Mouse (Mus musculus) CD4-positive, CD25-positive, alpha-beta regulatory T cell, adult 4 months (primary cell): ENCODE measurements around the gene Syne3. TPM values are rescaled to one million over a fixed set of nuclear protein-coding genes. Genes with fewer than 3 reads are reported as not detected.

Source experiments
- ATAC-seq: one replicate; pipeline ENCODE4 v1.8.0; 2017
- polyA plus RNA-seq, 2 experiments: library from polyadenylated mRNA; unstranded; fragments of 100-300 nt; shearing (Covaris generic); gene quantifications; one replicate each; pipeline ENCODE4 v1.2.1; 2017

Syne3 gene
- 1 to 10 TPM; 1.6 to 5.5 TPM for polyA plus RNA-seq

- ATAC-seq, result peak; percentile 40
These were observed at the start of gene Syne3 for GRCm38 (mm10) chr12:105009370-105010212. TSS of gene Syne3 (minus strand) at chr12:105009809.

DNA sequence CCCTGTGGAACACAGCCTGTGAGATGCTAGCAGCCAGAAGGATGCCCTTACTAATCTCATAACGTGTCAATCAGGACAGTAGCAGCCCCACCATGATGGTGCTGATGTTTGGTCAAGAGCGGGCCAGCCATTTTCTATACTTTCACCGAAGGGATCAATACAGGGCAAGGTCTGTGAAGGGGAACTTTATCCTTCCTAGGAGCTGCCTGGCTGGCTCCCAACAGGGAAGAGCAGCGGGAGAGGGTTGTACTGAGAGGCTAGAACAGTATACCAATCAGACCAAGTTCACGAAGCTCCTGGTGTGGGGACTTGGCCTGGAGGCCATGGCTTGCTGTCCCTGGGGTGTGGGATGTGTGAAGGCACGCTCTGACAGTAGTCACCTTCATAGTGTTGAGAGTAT, 45.7 kb upstream of the Syne3 start:
- no peak for ATAC-seq

DNA sequence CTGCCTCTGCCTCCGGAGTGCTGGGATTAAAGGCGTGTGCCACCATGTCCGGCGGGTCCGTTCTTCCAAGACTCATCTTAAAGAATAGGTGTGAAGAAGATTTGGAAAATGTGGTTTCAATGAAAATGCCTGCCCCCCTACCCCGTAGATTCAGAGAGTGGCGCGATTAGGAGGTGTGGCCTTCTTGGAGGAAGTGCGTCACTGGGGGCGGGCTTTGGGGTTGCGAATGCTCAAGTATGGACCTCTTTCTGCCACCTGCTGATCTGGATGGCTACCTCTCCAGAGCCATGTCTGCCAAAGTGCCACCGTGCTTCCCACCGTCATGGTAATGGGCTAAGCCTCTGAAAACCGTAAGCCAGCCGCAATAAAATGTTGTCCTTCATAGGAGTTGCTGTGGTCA, 44.4 kb upstream of the Syne3 start:
- ATAC-seq, result no peak

- ATAC-seq, result peak; percentile 69
These were observed 41.3 kb upstream of the Syne3 start for GRCm38 (mm10) chr12:105050898-105051297.

DNA sequence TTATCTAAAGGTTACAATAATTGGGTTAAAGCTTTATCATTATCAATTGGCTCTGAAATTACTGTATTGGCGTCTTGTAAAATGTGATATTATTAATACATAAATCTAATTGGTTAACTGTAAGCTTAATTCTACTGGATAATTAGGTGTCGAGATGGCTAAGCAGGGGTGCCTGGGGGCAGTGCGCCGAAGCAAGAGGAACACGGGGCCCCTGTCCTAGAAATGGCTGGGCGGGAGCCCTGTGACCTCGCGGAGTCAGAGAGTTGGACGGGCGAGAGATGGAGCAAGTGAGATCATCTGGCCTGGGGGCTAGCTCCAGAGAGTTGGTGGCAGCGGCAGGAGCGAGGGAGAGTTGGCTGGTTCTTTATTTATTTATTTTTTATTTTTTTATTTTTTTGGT, 40.2 kb upstream of the Syne3 start:
- no peak for ATAC-seq

GRCm38 (mm10) chr12:105048301-105048863, 38.8 kb upstream of the Syne3 start:
- no peak for ATAC-seq

DNA sequence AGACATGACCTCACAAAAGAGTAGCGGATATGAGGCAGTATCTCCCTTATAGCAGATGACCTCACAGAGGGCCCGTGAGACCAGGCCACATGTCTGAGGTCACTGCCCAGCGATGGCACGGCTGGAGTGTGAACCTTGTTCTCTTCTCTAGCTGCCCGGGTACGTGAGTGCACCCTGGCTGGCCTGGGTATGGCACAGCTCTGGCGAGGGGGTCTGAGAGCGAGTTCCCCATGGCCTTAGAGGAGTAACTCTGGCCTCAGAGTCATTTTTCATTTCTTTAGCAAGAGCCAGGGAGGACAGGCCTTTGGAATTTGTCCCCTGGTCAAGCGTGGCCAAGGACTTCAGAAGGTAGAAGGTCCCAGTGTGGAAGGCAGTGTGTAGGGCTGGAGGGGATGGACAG, 35.2 kb upstream of the Syne3 start:
- no peak for ATAC-seq

DNA sequence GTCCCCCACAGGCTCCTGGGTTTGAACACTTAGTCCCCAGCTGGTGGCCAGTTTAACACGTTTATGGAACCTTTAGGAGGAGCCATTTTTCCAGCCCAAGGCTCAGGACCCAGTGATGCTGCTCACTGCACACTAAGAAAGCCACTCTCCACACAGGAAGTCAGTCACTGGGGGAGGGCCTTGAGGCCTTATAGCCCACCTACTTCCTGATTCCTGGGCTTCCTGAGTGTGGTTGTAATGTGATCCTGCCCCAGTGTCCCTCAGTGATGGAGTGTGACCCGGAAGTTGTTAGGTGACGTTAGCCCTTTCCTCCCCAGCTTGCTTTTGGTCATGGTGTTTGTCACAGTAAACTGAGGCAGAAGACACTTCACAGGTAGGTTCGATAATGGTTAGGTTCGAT, 33.5 kb upstream of the Syne3 start:
- ATAC-seq, result no peak

DNA sequence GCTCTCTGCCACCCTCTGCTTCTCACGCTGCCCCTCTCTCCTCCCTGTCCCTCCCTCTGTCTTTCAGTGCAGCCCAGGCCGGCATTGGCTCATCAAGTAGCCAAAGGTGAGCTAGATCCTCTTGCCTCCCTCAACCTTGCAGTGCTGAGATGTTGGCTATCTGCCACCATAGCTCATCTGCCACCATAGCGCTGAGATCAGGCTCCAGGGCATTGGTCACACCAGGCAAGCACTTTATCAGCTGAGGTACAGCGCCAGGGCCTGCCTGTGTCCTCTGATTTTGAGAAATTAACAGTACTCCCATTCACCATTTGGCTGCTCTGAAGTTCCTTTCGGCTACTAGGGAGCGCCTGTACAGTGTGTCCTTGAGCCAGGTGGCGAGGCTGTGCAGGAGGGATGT, 31.3 kb upstream of the Syne3 start:
- no peak for ATAC-seq

DNA sequence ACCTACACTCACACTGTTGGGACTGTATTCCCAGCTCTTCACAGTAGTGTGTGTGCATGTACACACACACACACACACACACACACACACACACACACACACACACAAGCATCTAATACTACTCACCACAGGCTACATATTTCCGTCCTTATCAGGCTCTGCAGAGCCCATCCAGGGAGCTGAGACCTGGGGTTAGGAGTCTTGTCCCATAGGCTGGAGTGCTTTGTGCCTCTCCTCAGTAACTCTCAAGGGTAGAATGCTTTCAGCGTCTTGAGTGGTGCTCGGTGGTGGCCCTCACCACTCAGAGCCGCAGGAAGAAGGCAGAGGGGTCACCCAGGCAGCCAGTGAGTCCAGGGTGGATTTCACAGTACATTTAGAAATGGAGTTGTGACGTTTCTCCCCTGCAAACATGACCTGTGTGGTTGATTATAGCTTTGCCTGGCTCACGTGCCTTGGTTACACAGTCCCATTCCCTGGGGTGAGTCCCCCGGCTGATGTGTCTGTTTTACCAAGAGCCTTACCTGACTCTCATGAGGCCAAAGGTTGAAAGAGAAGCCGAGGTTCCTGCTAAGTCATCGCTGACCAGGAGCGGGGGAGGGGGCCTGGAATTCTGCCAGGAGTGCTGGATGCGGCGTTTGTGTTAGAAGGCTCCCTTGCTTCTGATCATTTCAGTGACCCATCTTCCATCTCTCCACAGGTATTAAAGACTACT, 30.1 kb upstream of the Syne3 start:
- ATAC-seq, result no peak

GRCm38 (mm10) chr12:105038918-105039317, 29.3 kb upstream of the Syne3 start:
- ATAC-seq, result no peak

DNA sequence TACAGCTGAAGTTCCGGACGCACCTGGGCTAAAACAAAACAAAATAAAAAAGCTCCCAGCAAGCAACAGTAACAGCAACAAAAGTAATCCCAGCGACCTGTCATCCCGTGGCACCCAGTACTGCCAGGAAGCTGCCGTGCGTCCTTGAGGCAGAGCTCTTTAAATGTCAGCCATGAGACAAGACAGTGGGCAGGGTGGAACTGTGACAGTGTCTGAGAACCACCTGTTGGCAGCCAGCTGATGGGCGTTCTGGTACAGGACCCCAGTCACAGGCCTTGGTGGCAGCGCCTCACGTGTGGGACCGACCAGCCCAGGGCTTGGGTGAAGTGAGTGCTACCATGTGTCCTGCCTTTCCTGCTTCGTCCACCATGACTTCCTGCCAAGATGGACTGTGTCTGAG, 28.6 kb upstream of the Syne3 start:
- no peak for ATAC-seq

- no peak for ATAC-seq
These were observed 24.6 kb upstream of the Syne3 start for GRCm38 (mm10) chr12:105034130-105034769.

- ATAC-seq, result peak; percentile 5
These were observed 23.5 kb upstream of the Syne3 start for GRCm38 (mm10) chr12:105032832-105033775.

GRCm38 (mm10) chr12:105032147-105032831, 22.7 kb upstream of the Syne3 start, which contains the start of gene Glrx5:
TSS of gene Glrx5 (plus strand) at chr12:105032688.
- peak; percentile 91 for ATAC-seq

GRCm38 (mm10) chr12:105031081-105032058, 21.8 kb upstream of the Syne3 start:
- ATAC-seq, result no peak

DNA sequence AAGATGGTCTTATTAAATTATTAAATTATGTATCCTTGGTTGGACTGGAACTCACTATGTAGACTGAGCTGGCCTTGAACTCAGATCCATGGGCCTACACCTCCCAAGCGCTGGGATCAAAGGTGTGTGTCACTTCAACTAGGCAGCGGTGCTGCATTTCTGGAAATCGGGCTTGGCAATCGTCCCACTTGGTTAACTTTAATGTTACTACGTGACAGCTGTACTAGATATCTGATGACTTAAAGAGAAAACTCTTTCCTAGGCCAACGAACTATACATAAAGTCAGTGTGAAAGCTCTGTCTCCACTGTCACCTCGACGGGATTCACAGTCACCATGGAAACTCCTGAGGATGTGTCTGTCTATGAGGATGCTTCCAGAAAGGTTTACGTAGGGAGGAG, 20.3 kb upstream of the Syne3 start:
- no peak for ATAC-seq

- ATAC-seq, result peak; percentile 33
These were observed 17.8 kb upstream of the Syne3 start for GRCm38 (mm10) chr12:105027323-105027991.

- no peak for ATAC-seq
These were observed 16.5 kb upstream of the Syne3 start for GRCm38 (mm10) chr12:105025947-105026586.
